Mouse (Mus musculus) intestine, embryonic 14.5 days (tissue): ENCODE measurements at regions not wholly inside any gene's neighbourhood (a gene's known extent, or its start where the extent isn't known, plus 50 kb on each side); places are given as distances from the start of the nearest gene placed in this dataset.

Source experiments
- ATAC-seq: fragments of 200-750 bp; cut with Nextera tagmentation; replicated peaks from 2 replicates; pipeline ENCODE4 v1.8.0; 2017; ENCODE audit warnings: low read depth, moderate number of reproducible peaks, moderate TSS enrichment, moderate library complexity; ENCODE audit not compliant: low FRiP score, low TSS enrichment
- DNase-seq: peaks from one replicate; pipeline ENCODE4 v3.0.0-alpha.2; 2018; ENCODE audit warnings: low spot score
- H3K27ac ChIP-seq: fragments of 300-500 bp; sonication (generic); 2 replicates; pipeline ENCODE4 v1.5.1; 2014; ENCODE audit warnings: low read depth, mild to moderate bottlenecking, control low read depth
- H3K27me3 ChIP-seq: fragments of 300-500 bp; sonication (generic); replicated peaks from 2 replicates; pipeline ENCODE4 v1.6.1; 2014; ENCODE audit warnings: low read length, control low read depth; ENCODE audit not compliant: control insufficient read depth, insufficient read depth
- H3K36me3 ChIP-seq: fragments of 300-500 bp; sonication (generic); 2 replicates; pipeline ENCODE4 v1.6.1; 2014; ENCODE audit warnings: low read length, control low read depth; ENCODE audit not compliant: control insufficient read depth, insufficient read depth
- H3K4me1 ChIP-seq: fragments of 300-500 bp; sonication (generic); replicated peaks from 2 replicates; pipeline ENCODE4 v1.6.1; 2014; ENCODE audit warnings: low read length, control low read depth, mixed read lengths; ENCODE audit not compliant: control insufficient read depth, insufficient read depth
- H3K4me2 ChIP-seq: fragments of 300-500 bp; sonication (generic); 2 replicates; pipeline ENCODE4 v1.6.1; 2014; ENCODE audit warnings: low read length
- H3K4me3 ChIP-seq: fragments of 300-500 bp; sonication (generic); 2 replicates; pipeline ENCODE4 v1.5.1; 2014; ENCODE audit warnings: low read depth, low read length, control low read depth, mixed read lengths
- H3K9ac ChIP-seq: fragments of 300-500 bp; sonication (generic); 2 replicates; pipeline ENCODE4 v1.6.1; 2014; ENCODE audit warnings: mild to moderate bottlenecking, low read length
- H3K9me3 ChIP-seq: fragments of 300-500 bp; sonication (generic); 2 replicates; pipeline ENCODE4 v1.6.1; 2016; ENCODE audit warnings: low read length, control low read depth; ENCODE audit not compliant: control insufficient read depth
- WGBS: fragments of 180-500 bp; shearing (Covaris S2); extraction: QIAGEN DNeasy Blood & Tissue Kit; methylation state at CpG from one replicate; pipeline ENCODE4 v1.1.7; 2014; 5-methylcytosine and 5-hydroxymethylcytosine counted together

- Histone ChIP-seq H3K4me1 (no peaks in the 10 kb centered on the region), H3K4me2 (no peak overlapping the region), H3K4me3 (no peak overlapping the region), H3K9me3 (no peaks in the 10 kb centered on the region), H3K9ac (no peak overlapping the region), H3K36me3 (no peaks in the 10 kb centered on the region), H3K27me3 (no peaks in the 10 kb centered on the region), H3K27ac (no peak overlapping the region)
- no peak for DNase-seq
- no peak for ATAC-seq
- WGBS, result 80% methylated on average over 4 of the region's 4 CpGs
These were observed 177.1 kb downstream of the Abcc12 start for GRCm38 (mm10) chr8:86403434-86403833.

GRCm38 (mm10) chr8:86401946-86402345, 178.5 kb downstream of the Abcc12 start:
- Histone ChIP-seq H3K27ac (no peak overlapping the region), H3K9me3 (no peaks in the 10 kb centered on the region), H3K4me1 (no peaks in the 10 kb centered on the region), H3K9ac (no peak overlapping the region), H3K4me3 (no peak overlapping the region), H3K4me2 (no peak overlapping the region), H3K36me3 (no peaks in the 10 kb centered on the region), H3K27me3 (no peaks in the 10 kb centered on the region)
- DNase-seq (no peak), ATAC-seq (no peak)
- WGBS, result 65% methylated on average over 2 of the region's 2 CpGs

GRCm38 (mm10) chr8:86395121-86395520, 185.4 kb downstream of the Abcc12 start:
- ATAC-seq (no peak), DNase-seq (no peak)
- WGBS, result 86% methylated on average over 3 of the region's 3 CpGs
- no peak overlapping the region for H3K9ac ChIP-seq
- H3K4me3 ChIP-seq, result no peak overlapping the region
- H3K4me2 ChIP-seq, result no peak overlapping the region
- no peaks in the 10 kb centered on the region; the same call in 1 of the 2 replicates for H3K9me3 ChIP-seq
- H3K36me3 ChIP-seq, result no peaks in the 10 kb centered on the region
- no peak overlapping the region for H3K27ac ChIP-seq
- no peaks in the 10 kb centered on the region for H3K27me3 ChIP-seq
- no peaks in the 10 kb centered on the region for H3K4me1 ChIP-seq

GRCm38 (mm10) chr8:86393835-86394234, 186.7 kb downstream of the Abcc12 start:
- Histone ChIP-seq H3K4me2 (no peak overlapping the region), H3K4me3 (no peak overlapping the region), H3K4me1 (no peaks in the 10 kb centered on the region), H3K9me3 (no peaks in the 10 kb centered on the region; the same call in 1 of the 2 replicates), H3K36me3 (no peaks in the 10 kb centered on the region), H3K9ac (no peak overlapping the region), H3K27ac (no peak overlapping the region), H3K27me3 (no peaks in the 10 kb centered on the region)
- ATAC-seq, result no peak
- DNase-seq, result no peak
- 76% methylated on average over 1 of the region's 1 CpGs for WGBS

GRCm38 (mm10) chr8:86393374-86393773, 187.1 kb downstream of the Abcc12 start:
- no peak overlapping the region for H3K4me3 ChIP-seq
- ATAC-seq, result no peak
- H3K36me3 ChIP-seq, result no peaks in the 10 kb centered on the region
- H3K9ac ChIP-seq, result no peak overlapping the region
- H3K9me3 ChIP-seq, result no peaks in the 10 kb centered on the region; the same call in 1 of the 2 replicates
- H3K27me3 ChIP-seq, result no peaks in the 10 kb centered on the region
- no peak overlapping the region for H3K27ac ChIP-seq
- DNase-seq, result no peak
- no peaks in the 10 kb centered on the region for H3K4me1 ChIP-seq
- 90% methylated on average over 2 of the region's 2 CpGs for WGBS
- no peak overlapping the region for H3K4me2 ChIP-seq

GRCm38 (mm10) chr8:86390715-86391114, 189.8 kb downstream of the Abcc12 start:
- ATAC-seq (no peak), DNase-seq (no peak)
- H3K4me2 ChIP-seq, result no peak overlapping the region
- 91% methylated on average over 8 of the region's 8 CpGs for WGBS
- H3K27ac ChIP-seq, result no peak overlapping the region
- H3K27me3 ChIP-seq, result no peaks in the 10 kb centered on the region
- H3K9me3 ChIP-seq, result no peaks in the 10 kb centered on the region
- H3K4me3 ChIP-seq, result no peak overlapping the region
- H3K4me1 ChIP-seq, result no peaks in the 10 kb centered on the region
- no peak overlapping the region for H3K9ac ChIP-seq
- no peaks in the 10 kb centered on the region for H3K36me3 ChIP-seq

GRCm38 (mm10) chr8:86389690-86390671, 190.5 kb downstream of the Abcc12 start:
- Histone ChIP-seq H3K27me3 (no peaks in the 10 kb centered on the region), H3K9ac (no peak overlapping the region), H3K9me3 (no peaks in the 10 kb centered on the region), H3K4me2 (no peak overlapping the region), H3K36me3 (no peaks in the 10 kb centered on the region), H3K4me1 (no peaks in the 10 kb centered on the region), H3K4me3 (no peak overlapping the region), H3K27ac (no peak overlapping the region)
- WGBS, result 36% methylated on average over 3 of the region's 3 CpGs
- ATAC-seq (peak; percentile 72; the same call in 1 of the 2 replicates), DNase-seq (peak; percentile 66)

- no peak overlapping the region for H3K4me2 ChIP-seq
- no peak overlapping the region for H3K27ac ChIP-seq
- ATAC-seq (no peak), DNase-seq (no peak)
- H3K4me3 ChIP-seq, result no peak overlapping the region
- H3K9me3 ChIP-seq, result no peaks in the 10 kb centered on the region
- no peak overlapping the region for H3K9ac ChIP-seq
- 89% methylated on average over 7 of the region's 7 CpGs for WGBS
- no peaks in the 10 kb centered on the region for H3K27me3 ChIP-seq
- H3K36me3 ChIP-seq, result no peaks in the 10 kb centered on the region
- no peaks in the 10 kb centered on the region for H3K4me1 ChIP-seq
These were observed 195.2 kb downstream of the Abcc12 start for GRCm38 (mm10) chr8:86385236-86385635.

- WGBS, result 89% methylated on average over 10 of the region's 10 CpGs
- no peak for ATAC-seq
- H3K36me3 ChIP-seq, result no peaks in the 10 kb centered on the region
These were observed 198.5 kb downstream of the Abcc12 start for GRCm38 (mm10) chr8:86381977-86382376.

More at GRCm38 (mm10) chr8:86381977-86382376, 198.5 kb downstream of the Abcc12 start:
- DNase-seq, result no peak
- no peak overlapping the region for H3K27ac ChIP-seq
- H3K4me1 ChIP-seq, result no peaks in the 10 kb centered on the region
- no peaks in the 10 kb centered on the region for H3K9me3 ChIP-seq
- no peak overlapping the region for H3K4me2 ChIP-seq
- no peak overlapping the region for H3K4me3 ChIP-seq
- no peaks in the 10 kb centered on the region for H3K27me3 ChIP-seq
- no peak overlapping the region for H3K9ac ChIP-seq
